Mouse (Mus musculus) heart, adult 2 months (tissue): ENCODE results near the gene Atp11c. TPM values are rescaled to one million over a fixed set of nuclear protein-coding genes. Genes with fewer than 3 reads are reported as not detected.

Source experiments
- DNase-seq, 2 experiments: peaks; one replicate each; pipeline ENCODE4 v3.0.0; 2021
- H3K27ac ChIP-seq: fragments of 200-600 bp; 2 replicates; pipeline ENCODE4 v1.8.1; 2022
- H3K27me3 ChIP-seq: fragments of 200-500 bp; 2 replicates; pipeline ENCODE4 v1.6.1; 2012; ENCODE audit warnings: mild to moderate bottlenecking, low read length, inconsistent platforms, mixed read lengths; ENCODE audit not compliant: control insufficient read depth, insufficient read depth
- H3K36me3 ChIP-seq: fragments of 200-500 bp; 2 replicates; pipeline ENCODE4 v1.6.1; 2012; ENCODE audit warnings: low read length, inconsistent platforms; ENCODE audit not compliant: control insufficient read depth, insufficient read depth
- H3K4me1 ChIP-seq: fragments of 200-500 bp; 2 replicates; pipeline ENCODE4 v1.6.1; 2011; ENCODE audit warnings: low read length; ENCODE audit not compliant: control insufficient read depth, insufficient read depth
- H3K4me3 ChIP-seq: fragments of 200-600 bp; 2 replicates; pipeline ENCODE4 v1.8.1; 2022
- H3K79me2 ChIP-seq: fragments of 200-500 bp; replicated peaks from 2 replicates; pipeline ENCODE4 v1.6.1; 2012; ENCODE audit warnings: mild to moderate bottlenecking, inconsistent platforms, low read length, moderate library complexity, mixed read lengths; ENCODE audit not compliant: control insufficient read depth, insufficient read depth
- H3K9ac ChIP-seq: fragments of 200-500 bp; 2 replicates; pipeline ENCODE4 v1.6.1; 2012; ENCODE audit warnings: low read depth, mild to moderate bottlenecking, control low read depth, inconsistent platforms, low read length, mixed read lengths
- CTCF ChIP-seq: fragments of 200-600 bp; IDR thresholded peaks from 2 replicates; pipeline ENCODE4 v1.8.1; 2022; ENCODE audit warnings: antibody characterized with exemption, mild to moderate bottlenecking, moderate library complexity
- EP300 ChIP-seq: fragments of 200-500 bp; IDR thresholded peaks from 2 replicates; pipeline ENCODE4 v1.6.1; 2011; ENCODE audit warnings: low read depth, low read length, control low read depth; ENCODE audit not compliant: insufficient read depth
- POLR2A ChIP-seq: fragments of 200-500 bp; IDR thresholded peaks from 2 replicates; pipeline ENCODE4 v1.6.1; 2011; ENCODE audit warnings: mild to moderate bottlenecking, low read depth, low read length, control low read depth; ENCODE audit not compliant: insufficient read depth
- WGBS: fragments of 180-500 bp; shearing (Covaris S2); methylation state at CpG from one replicate; pipeline ENCODE4 v1.1.7; 2018; 5-methylcytosine and 5-hydroxymethylcytosine counted together
- intact Hi-C: fragments of 180-260 bp; cut with DNase I; formaldehyde crosslinking; loops from one replicate; pipeline ENCODE4 v1.15.1; 2025
- polyA plus RNA-seq: library from polyadenylated mRNA; depleted of rRNA; stranded (reverse); fragments of >200 nt; gene quantifications from 2 replicates; pipeline ENCODE4 v1.2.3, GENCODE M21; 2012
- total RNA-seq, 2 experiments: library from RNA; stranded (reverse); gene quantifications; 2 replicates each; pipeline ENCODE4 v1.2.3; 2021

Gene Atp11c
- total and polyA plus RNA-seq, 3 experiments: 3.6 to 6.3 (median 5.8) TPM

GRCm38 (mm10) chrX:60348741-60349140 is 243.8 kb downstream of the Atp11c start:
- TF ChIP-seq CTCF: no peak
- no peak for TF ChIP-seq EP300
- TF ChIP-seq POLR2A: no peak
- no peak for DNase-seq
- Histone ChIP-seq H3K4me3 (no peak overlapping the region), H3K27ac (no peak overlapping the region), H3K79me2 (no peaks in the 10 kb centered on the region), H3K27me3 (no peaks in the 10 kb centered on the region), H3K9ac (no peak overlapping the region), H3K36me3 (0 out of 2 replicates have a peak, but pooled peaks cover 2% of the 10 kb centered on the region), H3K4me1 (no peaks in the 10 kb centered on the region; the same call in 1 of the 2 replicates)
- 85% methylated on average over 1 of the region's 1 CpGs for WGBS
- intact Hi-C loops: loop anchor here (5.0 kb wide), 1 partner anchor 49 kb away; no protein-coding TSS in a partner anchor

GRCm38 (mm10) chrX:60345447-60345846 is 247.1 kb downstream of the Atp11c start:
- Histone ChIP-seq H3K4me1 (no peaks in the 10 kb centered on the region; the same call in 1 of the 2 replicates), H3K27me3 (no peaks in the 10 kb centered on the region), H3K27ac (peak overlapping the region; percentile 78), H3K4me3 (no peak overlapping the region), H3K9ac (no peak overlapping the region), H3K79me2 (no peaks in the 10 kb centered on the region), H3K36me3 (0 out of 2 replicates have a peak, but pooled peaks cover 2% of the 10 kb centered on the region)
- TF ChIP-seq POLR2A (0 out of 2 replicates have a peak, but pooled peaks have one; percentile 18), CTCF (no peak)
- no peak for DNase-seq
- intact Hi-C loops: loop anchor here (5.0 kb wide), 1 partner anchor 52 kb away; no protein-coding TSS in a partner anchor

GRCm38 (mm10) chrX:60344991-60345390 is 247.5 kb downstream of the Atp11c start:
- Histone ChIP-seq H3K79me2 (no peaks in the 10 kb centered on the region), H3K4me1 (no peaks in the 10 kb centered on the region; the same call in 1 of the 2 replicates), H3K9ac (no peak overlapping the region), H3K36me3 (0 out of 2 replicates have a peak, but pooled peaks cover 2% of the 10 kb centered on the region), H3K4me3 (no peak overlapping the region), H3K27ac (peak overlapping the region; percentile 78), H3K27me3 (no peaks in the 10 kb centered on the region)
- TF ChIP-seq CTCF (no peak), EP300 (no peak), POLR2A (no peak)
- DNase-seq: peak in 1 of 2 experiments; percentile 17
- intact Hi-C loops: loop anchor here (5.0 kb wide), 1 partner anchor 52 kb away; no protein-coding TSS in a partner anchor
- WGBS: 20% methylated on average over 4 of the region's 4 CpGs

- Histone ChIP-seq H3K4me3 (no peak overlapping the region), H3K4me1 (no peaks in the 10 kb centered on the region; the same call in 1 of the 2 replicates), H3K27me3 (no peaks in the 10 kb centered on the region), H3K27ac (no peak overlapping the region), H3K79me2 (no peaks in the 10 kb centered on the region), H3K36me3 (no peaks in the 10 kb centered on the region), H3K9ac (no peak overlapping the region)
- TF ChIP-seq CTCF: no peak
- TF ChIP-seq POLR2A: no peak
- no peak for TF ChIP-seq EP300
- intact Hi-C loops: no loop called here
- DNase-seq: no peak
- WGBS: 90% methylated on average over 3 of the region's 3 CpGs
Measured at GRCm38 (mm10) chrX:60329735-60330134, 262.8 kb downstream of the Atp11c start.

- TF ChIP-seq CTCF (no peak), EP300 (no peak)
- H3K9ac ChIP-seq: no peak overlapping the region
- no peaks in the 10 kb centered on the region for H3K79me2 ChIP-seq
- H3K27ac ChIP-seq: no peak overlapping the region
- H3K27me3 ChIP-seq: no peaks in the 10 kb centered on the region
- no peak overlapping the region for H3K4me3 ChIP-seq
- 85% methylated on average over 4 of the region's 4 CpGs for WGBS
- H3K36me3 ChIP-seq: no peaks in the 10 kb centered on the region
- no peak for DNase-seq
- intact Hi-C loops: no loop called here
- H3K4me1 ChIP-seq: no peaks in the 10 kb centered on the region
Measured at GRCm38 (mm10) chrX:60321321-60321720, 271.2 kb downstream of the Atp11c start.

- H3K4me1 ChIP-seq: no peaks in the 10 kb centered on the region
- 92% methylated on average over 3 of the region's 3 CpGs for WGBS
- no peak overlapping the region for H3K27ac ChIP-seq
- DNase-seq: no peak
- no peak overlapping the region for H3K4me3 ChIP-seq
- intact Hi-C loops: no loop called here
- TF ChIP-seq CTCF: no peak
- no peak for TF ChIP-seq POLR2A
- no peak for TF ChIP-seq EP300
- no peak overlapping the region for H3K9ac ChIP-seq
- no peaks in the 10 kb centered on the region for H3K36me3 ChIP-seq
- H3K79me2 ChIP-seq: no peaks in the 10 kb centered on the region
- no peaks in the 10 kb centered on the region for H3K27me3 ChIP-seq
Measured at GRCm38 (mm10) chrX:60317661-60318060, 274.8 kb downstream of the Atp11c start.
